Mouse (Mus musculus): Measurements from ENCODE around the gene A4gnt.

The A4gnt gene

GRCm38 (mm10) chr9:99612202-99612601 lies at the start of gene A4gnt:
Gene A4gnt, plus strand, starts transcription at chr9:99612502.
- in situ Hi-C loops (cut with MboI, MseI), result no loop called here

- in situ Hi-C loops (cut with MboI, MseI), result loop anchor here (5.0 to 25.0 kb wide), 3 partner anchors 301 to 1681 kb away; no protein-coding TSS in a partner anchor
Observed at GRCm38 (mm10) chr9:99563714-99564113, 48.6 kb upstream of the A4gnt start.

GRCm38 (mm10) chr9:99568023-99568346 lies 44.3 kb upstream of the A4gnt start:
- in situ Hi-C loops (cut with MboI, MseI), result loop anchor here (10.0 to 25.0 kb wide), 2 partner anchors 1169 to 1677 kb away; no protein-coding TSS in a partner anchor

GRCm38 (mm10) chr9:99568347-99569070 lies 43.8 kb upstream of the A4gnt start, which contains the start of gene Armc8:
Gene Armc8, minus strand, starts transcription at chr9:99568899.
- in situ Hi-C loops (cut with MboI, MseI), result loop anchor here (10.0 to 25.0 kb wide), 2 partner anchors 1169 to 1676 kb away; no protein-coding TSS in a partner anchor

GRCm38 (mm10) chr9:99569071-99569397 lies 43.3 kb upstream of the A4gnt start:
- in situ Hi-C loops (cut with MboI, MseI), result loop anchor here (10.0 to 25.0 kb wide), 2 partner anchors 1168 to 1676 kb away; no protein-coding TSS in a partner anchor

- in situ Hi-C loops (cut with MboI, MseI), result loop anchor here (5.0 to 25.0 kb wide), 2 partner anchors 329 to 989 kb away; no protein-coding TSS in a partner anchor
Observed at GRCm38 (mm10) chr9:99575677-99576480, 36.4 kb upstream of the A4gnt start, which contains the start of gene Dbr1. Gene Dbr1, plus strand, starts transcription at chr9:99575799.

GRCm38 (mm10) chr9:99580655-99581054 lies 31.6 kb upstream of the A4gnt start:
- in situ Hi-C loops (cut with MboI, MseI), result loop anchor here (25.0 kb wide), 1 partner anchor 993 kb away; no protein-coding TSS in a partner anchor

- in situ Hi-C loops (cut with MboI, MseI), result loop anchor here (25.0 kb wide), 1 partner anchor 1000 kb away; no protein-coding TSS in a partner anchor
Observed at GRCm38 (mm10) chr9:99587505-99588202, 24.6 kb upstream of the A4gnt start.

- in situ Hi-C loops (cut with MboI, MseI), result loop anchor here (25.0 kb wide), 1 partner anchor 1004 kb away; no protein-coding TSS in a partner anchor
Observed at GRCm38 (mm10) chr9:99591144-99591543, 21.2 kb upstream of the A4gnt start.

- in situ Hi-C loops (cut with MboI, MseI), result loop anchor here (25.0 kb wide), 1 partner anchor 1012 kb away; no protein-coding TSS in a partner anchor
Observed at GRCm38 (mm10) chr9:99599127-99599526, 13.2 kb upstream of the A4gnt start.

- in situ Hi-C loops (cut with MboI, MseI), result no loop called here
Observed at GRCm38 (mm10) chr9:99603566-99603965, 8.7 kb upstream of the A4gnt start.

GRCm38 (mm10) chr9:99619688-99620087 lies 7.4 kb downstream of the A4gnt start:
- in situ Hi-C loops (cut with MboI, MseI), result no loop called here

GRCm38 (mm10) chr9:99620196-99620595 lies 7.9 kb downstream of the A4gnt start:
- in situ Hi-C loops (cut with MboI, MseI), result no loop called here

GRCm38 (mm10) chr9:99622034-99622433 lies 9.7 kb downstream of the A4gnt start:
- in situ Hi-C loops (cut with MboI, MseI), result no loop called here

GRCm38 (mm10) chr9:99622966-99623365 lies 10.7 kb downstream of the A4gnt start:
- in situ Hi-C loops (cut with MboI, MseI), result no loop called here

- in situ Hi-C loops (cut with MboI, MseI), result no loop called here
Observed at GRCm38 (mm10) chr9:99624117-99624516, 11.8 kb downstream of the A4gnt start.

- in situ Hi-C loops (cut with MboI, MseI), result no loop called here
Observed at GRCm38 (mm10) chr9:99628581-99628980, 16.3 kb downstream of the A4gnt start.

- in situ Hi-C loops (cut with MboI, MseI), result no loop called here
Observed at GRCm38 (mm10) chr9:99629281-99630011, 17.1 kb downstream of the A4gnt start, which contains the start of gene Dzip1l. Gene Dzip1l, plus strand, starts transcription at chr9:99629496.

- in situ Hi-C loops (cut with MboI, MseI), result no loop called here
Observed at GRCm38 (mm10) chr9:99630071-99630470, 17.8 kb downstream of the A4gnt start.

- in situ Hi-C loops (cut with MboI, MseI), result no loop called here
Observed at GRCm38 (mm10) chr9:99630528-99631125, 18.3 kb downstream of the A4gnt start.
